Mouse (Mus musculus): ENCODE results near the gene Exosc8. TPM values are rescaled to one million over a fixed set of nuclear protein-coding genes. Genes with fewer than 3 reads are reported as not detected.

Exosc8 gene
- polyA plus RNA-seq, 1 experiment from 2014 or later, result 37.1 TPM

- H3K4me2 ChIP-seq (replicated peaks; ENCODE audit: low read depth), result no peak overlapping the region
- H3K9ac ChIP-seq (ENCODE audit: low read length), result no peak overlapping the region
- H3K27me3 ChIP-seq (ENCODE audit: control insufficient read depth, insufficient read depth, low read length), result no peaks in the 10 kb centered on the region
- 50% methylated on average over 9 of the region's 9 CpGs for WGBS
- no peak overlapping the region for H3K27ac ChIP-seq (replicated peaks)
- H3K9me3 ChIP-seq (ENCODE audit: control insufficient read depth, low read length), result no peaks in the 10 kb centered on the region
- ATAC-seq (ENCODE audit: low FRiP score, low TSS enrichment) (no peak), DNase-seq (ENCODE audit: low spot score) (no peak)
- H3K4me1 ChIP-seq (replicated peaks; ENCODE audit: control insufficient read depth, insufficient read depth), result peaks cover 4% of the 10 kb centered on the region; the same call in 1 of the 2 replicates
- TF ChIP-seq CTCF (IDR thresholded peaks at IDR 0.05; ENCODE audit: low read depth), result no peak
- no peak for TF ChIP-seq EP300 (optimal IDR thresholded peaks at IDR 0.05)
- no peak overlapping the region for H3K4me3 ChIP-seq (ENCODE audit: low read depth, low read length)
- no peaks in the 10 kb centered on the region for H3K36me3 ChIP-seq (ENCODE audit: control insufficient read depth, insufficient read depth, low read length)
Measured at GRCm38 (mm10) chr3:54759211-54759610, 24.0 kb upstream of the Exosc8 start.

- 40% methylated on average over 8 of the region's 8 CpGs for WGBS
- H3K9me3 ChIP-seq (ENCODE audit: control insufficient read depth, low read length), result no peaks in the 10 kb centered on the region
- H3K27me3 ChIP-seq (ENCODE audit: control insufficient read depth, insufficient read depth, low read length), result no peaks in the 10 kb centered on the region
- DNase-seq (ENCODE audit: low spot score), result no peak
- no peak overlapping the region; the same call in 1 of the 2 replicates for H3K4me2 ChIP-seq (replicated peaks; ENCODE audit: low read depth)
- TF ChIP-seq EP300 (optimal IDR thresholded peaks at IDR 0.05) (no peak), CTCF (IDR thresholded peaks at IDR 0.05; ENCODE audit: low read depth) (no peak)
- H3K4me1 ChIP-seq (replicated peaks; ENCODE audit: control insufficient read depth, insufficient read depth), result peaks cover 4% of the 10 kb centered on the region; the same call in 1 of the 2 replicates
- H3K27ac ChIP-seq (replicated peaks), result no peak overlapping the region
- H3K9ac ChIP-seq (ENCODE audit: low read length), result no peak overlapping the region
- no peaks in the 10 kb centered on the region for H3K36me3 ChIP-seq (ENCODE audit: control insufficient read depth, insufficient read depth, low read length)
- no peak for ATAC-seq (ENCODE audit: low FRiP score, low TSS enrichment)
- no peak overlapping the region for H3K4me3 ChIP-seq (ENCODE audit: low read depth, low read length)
Measured at GRCm38 (mm10) chr3:54757446-54757845, 22.3 kb upstream of the Exosc8 start.

GRCm38 (mm10) chr3:54756058-54756457 is 20.9 kb upstream of the Exosc8 start:
- Histone ChIP-seq H3K4me3 (ENCODE audit: low read depth, low read length) (peak overlapping the region; percentile 65), H3K9ac (ENCODE audit: low read length) (peak overlapping the region; percentile 69), H3K27me3 (ENCODE audit: control insufficient read depth, insufficient read depth, low read length) (no peaks in the 10 kb centered on the region), H3K4me1 (replicated peaks; ENCODE audit: control insufficient read depth, insufficient read depth) (peaks cover 4% of the 10 kb centered on the region; the same call in 1 of the 2 replicates), H3K36me3 (ENCODE audit: control insufficient read depth, insufficient read depth, low read length) (no peaks in the 10 kb centered on the region), H3K27ac (replicated peaks) (peak overlapping the region; percentile 85), H3K9me3 (ENCODE audit: control insufficient read depth, low read length) (no peaks in the 10 kb centered on the region), H3K4me2 (replicated peaks; ENCODE audit: low read depth) (peak overlapping the region; percentile 97)
- 5% methylated on average over 11 of the region's 11 CpGs for WGBS
- TF ChIP-seq CTCF (IDR thresholded peaks at IDR 0.05; ENCODE audit: low read depth) (no peak), EP300 (optimal IDR thresholded peaks at IDR 0.05) (no peak)
- ATAC-seq (ENCODE audit: low FRiP score, low TSS enrichment) (no peak; the same call in 1 of the 2 replicates), DNase-seq (ENCODE audit: low spot score) (peak; percentile 37)

GRCm38 (mm10) chr3:54755145-54756041 is 20.2 kb upstream of the Exosc8 start, which contains the start of gene Smad9:
Smad9 (plus strand) TSS chr3:54755582.
- DNase-seq (ENCODE audit: low spot score) (peak; percentile 72), ATAC-seq (ENCODE audit: low FRiP score, low TSS enrichment) (peak; percentile 85)
- peak within 1 kb of the TSS; percentile 97 for H3K4me2 ChIP-seq (replicated peaks; ENCODE audit: low read depth)
- H3K27ac ChIP-seq (replicated peaks), result peak within 1 kb of the TSS; percentile 85
- no peak for TF ChIP-seq EP300 (optimal IDR thresholded peaks at IDR 0.05)
- no peak; the same call in 1 of the 2 replicates for TF ChIP-seq CTCF (IDR thresholded peaks at IDR 0.05; ENCODE audit: low read depth)
- peak within 1 kb of the TSS; percentile 65 for H3K4me3 ChIP-seq (ENCODE audit: low read depth, low read length)
- peak within 1 kb of the TSS; percentile 69 for H3K9ac ChIP-seq (ENCODE audit: low read length)
- no peaks in the 10 kb centered on the region for H3K9me3 ChIP-seq (ENCODE audit: control insufficient read depth, low read length)
- H3K36me3 ChIP-seq (ENCODE audit: control insufficient read depth, insufficient read depth, low read length), result no peaks in the 10 kb centered on the region
- WGBS, result under 1% methylated on average over 49 of the region's 66 CpGs
- H3K4me1 ChIP-seq (replicated peaks; ENCODE audit: control insufficient read depth, insufficient read depth), result peaks cover 4% of the 10 kb centered on the region; the same call in 1 of the 2 replicates
- no peaks in the 10 kb centered on the region for H3K27me3 ChIP-seq (ENCODE audit: control insufficient read depth, insufficient read depth, low read length)

GRCm38 (mm10) chr3:54753411-54753810 is 18.2 kb upstream of the Exosc8 start:
- Histone ChIP-seq H3K36me3 (ENCODE audit: control insufficient read depth, insufficient read depth, low read length) (peaks cover 8% of the 10 kb centered on the region), H3K27ac (replicated peaks) (no peak overlapping the region), H3K4me1 (replicated peaks; ENCODE audit: control insufficient read depth, insufficient read depth) (peaks cover 4% of the 10 kb centered on the region; the same call in 1 of the 2 replicates), H3K9me3 (ENCODE audit: control insufficient read depth, low read length) (no peaks in the 10 kb centered on the region), H3K9ac (ENCODE audit: low read length) (no peak overlapping the region), H3K27me3 (ENCODE audit: control insufficient read depth, insufficient read depth, low read length) (no peaks in the 10 kb centered on the region), H3K4me3 (ENCODE audit: low read depth, low read length) (no peak overlapping the region), H3K4me2 (replicated peaks; ENCODE audit: low read depth) (no peak overlapping the region)
- ATAC-seq (ENCODE audit: low FRiP score, low TSS enrichment), result no peak
- TF ChIP-seq CTCF (IDR thresholded peaks at IDR 0.05; ENCODE audit: low read depth), result no peak
- no peak for TF ChIP-seq EP300 (optimal IDR thresholded peaks at IDR 0.05)
- WGBS, result 66% methylated on average over 4 of the region's 4 CpGs
- no peak for DNase-seq (ENCODE audit: low spot score)

GRCm38 (mm10) chr3:54745799-54746198 is 10.6 kb upstream of the Exosc8 start:
- Histone ChIP-seq H3K4me1 (replicated peaks; ENCODE audit: control insufficient read depth, insufficient read depth) (no peaks in the 10 kb centered on the region), H3K9ac (ENCODE audit: low read length) (no peak overlapping the region), H3K4me3 (ENCODE audit: low read depth, low read length) (no peak overlapping the region), H3K4me2 (replicated peaks; ENCODE audit: low read depth) (no peak overlapping the region), H3K9me3 (ENCODE audit: control insufficient read depth, low read length) (no peaks in the 10 kb centered on the region), H3K27me3 (ENCODE audit: control insufficient read depth, insufficient read depth, low read length) (no peaks in the 10 kb centered on the region), H3K27ac (replicated peaks) (no peak overlapping the region), H3K36me3 (ENCODE audit: control insufficient read depth, insufficient read depth, low read length) (peaks cover 52% of the 10 kb centered on the region)
- TF ChIP-seq EP300 (optimal IDR thresholded peaks at IDR 0.05) (no peak), CTCF (IDR thresholded peaks at IDR 0.05; ENCODE audit: low read depth) (peak; percentile 73)
- 54% methylated on average over 5 of the region's 5 CpGs for WGBS
- peak; percentile 53 for DNase-seq (ENCODE audit: low spot score)
- peak; percentile 53; the same call in 1 of the 2 replicates for ATAC-seq (ENCODE audit: low FRiP score, low TSS enrichment)

All from stomach, postnatal 0 days (tissue).